Mouse (Mus musculus) C2C12 (cell line): ENCODE results near the gene Jazf1. TPM values are rescaled to one million over a fixed set of nuclear protein-coding genes. Genes with fewer than 3 reads are reported as not detected.

Source experiments
- H3K27me3 ChIP-seq: one replicate; pipeline ENCODE4 v1.6.1; 2011; ENCODE audit not compliant: control insufficient read depth, insufficient read depth, insufficient read length
- H3K36me3 ChIP-seq: one replicate; pipeline ENCODE4 v1.6.1; 2011; ENCODE audit not compliant: control insufficient read depth, insufficient read depth
- H3K4me3 ChIP-seq: one replicate; pipeline ENCODE4 v1.5.1; 2011; ENCODE audit warnings: mild to moderate bottlenecking, control low read depth; ENCODE audit not compliant: poor library complexity, insufficient read depth, severe bottlenecking
- H3K79me2 ChIP-seq: one replicate; pipeline ENCODE4 v1.6.1; 2011; ENCODE audit not compliant: control insufficient read depth, insufficient read depth
- H3K79me3 ChIP-seq: one replicate; pipeline ENCODE4 v1.6.1; 2011; ENCODE audit warnings: low read depth, control low read depth
- H3ac ChIP-seq: one replicate; pipeline ENCODE3; 2011; ENCODE audit warnings: low read depth; ENCODE audit not compliant: control insufficient read depth, insufficient read length
- CEBPB ChIP-seq: IDR thresholded peaks from one replicate; pipeline ENCODE4 v1.6.1; 2011; ENCODE audit warnings: low read depth, mild to moderate bottlenecking, control low read depth, moderate library complexity
- CTCF ChIP-seq: IDR thresholded peaks from one replicate; pipeline ENCODE4 v1.5.1; 2011; ENCODE audit not compliant: control insufficient read depth, insufficient read depth, insufficient read length
- FOSL1 ChIP-seq: IDR thresholded peaks from one replicate; pipeline ENCODE4 v1.8.0; 2011; ENCODE audit warnings: mild to moderate bottlenecking, low read length; ENCODE audit not compliant: poor library complexity, insufficient read depth, severe bottlenecking
- MAX ChIP-seq: IDR thresholded peaks from one replicate; pipeline ENCODE4 v1.6.1; 2011; ENCODE audit warnings: mild to moderate bottlenecking, control low read depth
- MYOD1 ChIP-seq: IDR thresholded peaks from one replicate; pipeline ENCODE4 v1.6.1; 2011; ENCODE audit warnings: low read depth; ENCODE audit not compliant: control insufficient read depth, insufficient read length
- MYOG ChIP-seq: IDR thresholded peaks from one replicate; pipeline ENCODE4 v1.6.1; 2011; ENCODE audit not compliant: control insufficient read depth, insufficient read length; ENCODE audit errors: extremely low read depth
- USF1 ChIP-seq: IDR thresholded peaks from one replicate; pipeline ENCODE4 v1.6.1; 2011; ENCODE audit warnings: low read depth, mild to moderate bottlenecking, control low read depth, moderate library complexity
- long read RNA-seq, 2 experiments: library from polyadenylated mRNA; unstranded; transcript quantifications; one replicate each; pipeline ENCODE4 v2.0.0; 2019 to 2020
- polyA plus RNA-seq: library from polyadenylated mRNA; unstranded; fragments of >200 nt; fragmentation: generic; extraction: Trizol; gene quantifications from one replicate; pipeline ENCODE4 v1.2.1, GENCODE M21; 2012; ENCODE audit warnings: missing spikeins

Gene Jazf1
- not detected for polyA plus RNA-seq
- long read RNA-seq, experiment 1 = 0 reads
- long read RNA-seq, experiment 2, partial matches to known transcripts = 0 of 1 reads
- long read RNA-seq, experiment 2, other reads (novel, unspliced or antisense) = 0 of 1 reads

DNA sequence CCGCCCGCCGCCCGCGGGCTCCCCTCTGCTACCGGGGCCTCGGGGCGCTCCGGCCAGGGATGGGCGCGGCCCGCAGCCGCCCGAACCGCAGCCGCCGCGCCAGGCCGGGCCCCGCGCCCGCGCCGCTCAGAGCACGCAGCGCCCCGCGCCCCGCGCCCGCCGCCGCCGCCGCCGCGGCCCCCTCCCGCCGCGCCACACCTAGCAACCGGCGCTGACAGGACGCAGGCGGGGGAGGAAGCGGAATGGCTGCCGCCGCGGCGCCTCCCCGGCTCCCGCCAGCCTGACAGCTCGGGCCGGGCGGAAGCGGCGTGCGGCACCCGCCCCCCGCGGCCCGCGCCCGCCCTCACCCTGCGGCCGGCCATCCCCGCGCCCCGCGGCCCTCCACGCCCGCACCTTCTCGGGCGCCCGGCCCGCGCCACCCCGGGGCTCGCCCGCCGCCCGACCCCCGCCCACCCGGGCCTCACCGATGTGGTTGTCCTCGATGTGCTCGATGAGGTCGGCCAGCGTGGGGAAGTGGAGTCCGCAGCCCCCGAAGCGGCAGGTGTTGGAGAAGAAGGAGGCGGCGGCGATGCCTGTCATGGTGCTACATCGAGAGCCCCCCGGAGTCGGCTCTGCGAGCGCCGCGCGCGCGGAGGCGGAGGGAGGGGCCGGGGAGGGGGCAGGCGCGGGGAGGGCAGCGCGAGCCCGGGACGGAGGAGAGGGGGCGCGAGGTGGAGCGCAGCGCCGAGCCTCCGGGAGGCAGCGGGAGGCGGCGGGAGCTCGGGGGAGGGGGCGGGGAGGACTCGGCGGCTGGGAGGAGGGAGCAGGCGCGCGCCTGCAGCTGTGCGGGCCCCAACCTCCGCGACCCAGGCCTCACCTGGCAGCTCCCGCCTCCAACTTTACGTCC, at the start of gene Jazf1:
Jazf1 (minus strand) TSS at position 643 of the 886 bp plus-strand sequence.
- Histone ChIP-seq H3K79me3 (no peaks in the 10 kb centered on the region), H3K27me3 (peaks cover 46% of the 10 kb centered on the region), H3ac (peak within 1 kb of the TSS; percentile 52), H3K36me3 (no peaks in the 10 kb centered on the region), H3K4me3 (peak within 1 kb of the TSS; percentile 2), H3K79me2 (no peaks in the 10 kb centered on the region)
- TF ChIP-seq CTCF (no peak), CEBPB (no peak), USF1 (no peak), MYOG (no peak), MYOD1 (no peak), FOSL1 (no peak), MAX (no peak)

DNA sequence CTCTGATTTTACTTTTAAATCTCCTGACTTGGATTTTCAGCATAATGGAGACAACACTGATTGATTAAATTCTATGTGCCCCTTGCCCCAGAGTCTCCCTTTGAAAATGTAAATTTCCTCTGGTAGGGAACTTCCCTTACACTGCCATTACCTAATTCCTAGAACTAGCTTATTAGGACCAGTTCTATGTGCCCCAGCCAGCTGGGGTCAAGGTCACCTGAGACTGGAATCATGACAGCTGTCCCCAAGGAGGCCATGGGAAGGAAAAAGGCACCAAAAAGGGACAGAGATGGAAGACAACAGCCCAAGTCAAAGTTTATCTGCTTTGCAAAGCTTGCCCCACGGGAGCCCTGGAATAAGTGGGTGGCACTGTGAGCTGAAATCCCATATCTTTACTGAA, 49.4 kb upstream of the Jazf1 start:
- H3K79me3 ChIP-seq = no peaks in the 10 kb centered on the region
- H3K79me2 ChIP-seq = no peaks in the 10 kb centered on the region
- H3K27me3 ChIP-seq = no peaks in the 10 kb centered on the region
- TF ChIP-seq CTCF (no peak), FOSL1 (no peak), CEBPB (no peak), MYOG (no peak), MYOD1 (no peak), MAX (no peak)
- H3ac ChIP-seq = no peak overlapping the region
- no peaks in the 10 kb centered on the region for H3K36me3 ChIP-seq
- no peak overlapping the region for H3K4me3 ChIP-seq

DNA sequence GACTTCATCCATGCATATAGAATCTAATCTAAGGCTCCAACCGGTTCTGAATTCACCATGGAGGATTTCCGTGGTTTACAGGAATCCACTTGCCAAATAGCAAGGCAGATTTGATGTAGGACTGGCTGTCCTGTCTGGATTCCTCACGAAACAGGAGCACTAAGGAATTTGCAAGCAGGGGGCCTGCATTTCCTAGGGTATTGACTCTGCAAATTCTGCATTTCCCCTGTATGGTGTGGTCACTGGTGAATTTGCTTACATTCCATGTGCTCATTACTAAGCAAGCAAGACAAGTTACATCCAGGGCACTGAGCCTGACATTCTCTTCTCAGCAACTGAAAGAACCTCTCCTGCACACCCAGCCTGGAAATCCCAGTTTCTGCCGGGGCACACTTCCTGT, 18.4 kb upstream of the Jazf1 start:
- H3ac ChIP-seq = no peak overlapping the region
- no peaks in the 10 kb centered on the region for H3K79me3 ChIP-seq
- TF ChIP-seq CEBPB = no peak
- TF ChIP-seq USF1 = no peak
- no peak for TF ChIP-seq MAX
- no peak for TF ChIP-seq CTCF
- TF ChIP-seq MYOG = no peak
- no peak for TF ChIP-seq FOSL1
- no peak for TF ChIP-seq MYOD1
- H3K4me3 ChIP-seq = no peak overlapping the region
- H3K79me2 ChIP-seq = no peaks in the 10 kb centered on the region
- no peaks in the 10 kb centered on the region for H3K36me3 ChIP-seq
- peaks cover 5% of the 10 kb centered on the region for H3K27me3 ChIP-seq

DNA sequence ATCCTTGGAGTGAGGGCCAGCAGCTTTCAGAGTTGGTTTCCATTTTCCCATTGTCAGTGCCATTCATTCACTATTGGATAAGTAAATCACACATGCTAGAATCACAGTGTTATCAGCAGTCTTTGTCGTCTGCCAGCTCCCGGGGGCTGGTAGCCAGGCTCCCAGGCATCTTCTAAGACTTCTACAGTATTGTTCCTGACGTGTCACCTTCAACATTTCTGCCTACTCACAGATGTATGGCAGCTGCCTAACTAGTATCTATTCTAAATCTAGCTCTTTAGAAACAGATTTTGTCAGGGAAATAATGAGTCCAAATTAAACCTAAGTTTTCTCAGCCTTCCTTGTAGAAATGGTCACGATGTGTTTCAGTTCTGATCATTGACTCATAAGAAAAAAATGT, 12.8 kb upstream of the Jazf1 start:
- peaks cover 3% of the 10 kb centered on the region for H3K27me3 ChIP-seq
- no peaks in the 10 kb centered on the region for H3K36me3 ChIP-seq
- no peak overlapping the region for H3ac ChIP-seq
- no peak for TF ChIP-seq FOSL1
- no peak for TF ChIP-seq MYOG
- no peak for TF ChIP-seq CEBPB
- no peak for TF ChIP-seq MYOD1
- no peak for TF ChIP-seq MAX
- no peak for TF ChIP-seq CTCF
- TF ChIP-seq USF1 = no peak
- H3K79me3 ChIP-seq = no peaks in the 10 kb centered on the region
- no peaks in the 10 kb centered on the region for H3K79me2 ChIP-seq
- no peak overlapping the region for H3K4me3 ChIP-seq

DNA sequence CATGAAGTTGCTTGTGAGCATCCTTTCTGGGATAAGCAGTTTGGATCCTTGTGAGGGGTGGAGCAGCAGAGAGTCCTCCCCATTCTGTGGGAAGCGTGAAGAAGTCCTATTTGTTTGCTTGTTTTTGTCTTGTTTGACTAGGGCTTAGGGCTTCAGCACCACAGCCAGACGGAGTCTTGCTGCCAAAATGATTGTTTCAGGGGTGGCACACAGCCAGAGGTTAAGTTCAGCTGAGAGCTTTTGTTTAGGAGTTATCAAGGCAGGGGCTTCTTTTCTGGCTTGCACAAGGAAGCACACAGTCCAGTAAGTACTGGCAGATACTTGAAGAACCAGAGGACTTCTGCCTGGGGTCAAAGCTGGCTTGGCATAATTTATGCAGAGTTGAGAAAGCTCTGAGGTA, 10.2 kb upstream of the Jazf1 start:
- Histone ChIP-seq H3K36me3 (no peaks in the 10 kb centered on the region), H3K79me3 (no peaks in the 10 kb centered on the region), H3K27me3 (peaks cover 4% of the 10 kb centered on the region), H3K4me3 (no peak overlapping the region), H3K79me2 (no peaks in the 10 kb centered on the region), H3ac (no peak overlapping the region)
- TF ChIP-seq CEBPB = no peak
- TF ChIP-seq FOSL1 = no peak
- TF ChIP-seq CTCF = no peak
- TF ChIP-seq MYOD1 = no peak
- no peak for TF ChIP-seq MYOG
- no peak for TF ChIP-seq USF1
- no peak for TF ChIP-seq MAX
